Mouse (Mus musculus) ES-Bruce4 (cell line): ENCODE data around the gene Vps8. TPM values are rescaled to one million over a fixed set of nuclear protein-coding genes. Genes with fewer than 3 reads are reported as not detected.

Source experiments
- H3K27ac ChIP-seq: 2 replicates; pipeline ENCODE4 v1.5.1; 2012; ENCODE audit warnings: low read length, inconsistent platforms; ENCODE audit not compliant: insufficient read depth
- H3K27me3 ChIP-seq: 2 replicates; pipeline ENCODE4 v1.6.1; 2012; ENCODE audit warnings: mild to moderate bottlenecking, low read length, inconsistent platforms; ENCODE audit not compliant: control insufficient read depth, poor library complexity, insufficient read depth, severe bottlenecking
- H3K36me3 ChIP-seq: 2 replicates; pipeline ENCODE4 v1.6.1; 2012; ENCODE audit warnings: inconsistent platforms, mild to moderate bottlenecking, low read length, moderate library complexity; ENCODE audit not compliant: control insufficient read depth, poor library complexity, insufficient read depth, severe bottlenecking
- H3K4me1 ChIP-seq: one replicate; pipeline ENCODE4 v1.8.1; 2011; ENCODE audit warnings: low read length; ENCODE audit not compliant: control insufficient read depth, insufficient read depth
- H3K4me3 ChIP-seq: 2 replicates; pipeline ENCODE4 v1.5.1; 2011; ENCODE audit warnings: low read depth, mild to moderate bottlenecking, low read length
- H3K9ac ChIP-seq: 2 replicates; pipeline ENCODE4 v1.6.1; 2012; ENCODE audit warnings: low read depth, mild to moderate bottlenecking, inconsistent platforms; ENCODE audit not compliant: poor library complexity, severe bottlenecking
- H3K9me3 ChIP-seq: replicated peaks from 2 replicates; pipeline ENCODE4 v1.6.1; 2012; ENCODE audit warnings: mild to moderate bottlenecking, low read length, inconsistent platforms; ENCODE audit not compliant: control insufficient read depth, poor library complexity, insufficient read depth, severe bottlenecking
- CTCF ChIP-seq: IDR thresholded peaks from one replicate; pipeline ENCODE4 v1.8.1; 2011; ENCODE audit warnings: low read depth, low read length
- EP300 ChIP-seq: IDR thresholded peaks from 2 replicates; pipeline ENCODE4 v1.6.1; 2011; ENCODE audit warnings: low read depth, low read length; ENCODE audit not compliant: insufficient read depth
- POLR2A ChIP-seq: IDR thresholded peaks from one replicate; pipeline ENCODE4 v1.8.1; 2011; ENCODE audit warnings: low read length; ENCODE audit not compliant: insufficient read depth
- polyA plus RNA-seq: library from polyadenylated mRNA; stranded (reverse); fragments of >200 nt; gene quantifications from 2 replicates; pipeline ENCODE4 v1.2.4, GENCODE M21; 2011; ENCODE audit warnings: low read depth; ENCODE audit not compliant: missing spikeins, insufficient read depth, insufficient read length

The Vps8 gene
- polyA plus RNA-seq, 1 experiment, result 25.4 TPM

DNA sequence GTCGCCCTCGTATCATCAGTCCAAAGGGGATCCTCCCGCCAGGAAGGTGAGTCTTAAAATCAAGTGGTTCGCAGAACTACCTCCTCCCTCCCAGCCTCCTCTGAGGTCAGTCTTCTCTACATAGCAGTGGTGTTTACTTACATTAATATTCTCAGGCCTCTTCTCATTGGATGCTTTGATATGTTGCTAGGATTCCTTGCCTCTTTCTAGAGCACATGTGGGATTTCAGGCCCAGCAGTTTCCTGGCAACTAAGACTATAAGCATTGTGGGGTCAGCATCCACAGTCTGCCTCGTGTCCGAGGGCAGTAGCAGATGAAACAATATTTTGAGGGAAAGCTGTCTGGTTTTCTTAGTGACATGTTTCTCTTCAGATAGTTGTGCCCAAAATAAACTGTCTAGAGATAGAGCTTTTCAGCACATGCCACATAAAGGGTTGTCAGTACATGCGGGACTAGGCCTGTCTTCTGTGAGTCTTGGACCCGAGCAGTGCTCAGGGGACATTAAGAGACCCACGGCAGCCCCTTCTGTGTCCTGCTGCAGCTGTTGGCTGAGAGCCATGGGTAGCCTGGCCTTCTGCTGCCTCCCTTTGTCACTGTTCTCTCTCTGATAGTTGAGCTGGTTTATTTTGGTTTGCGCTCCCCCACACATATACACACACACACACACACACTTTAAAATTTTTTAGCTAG is 185.4 kb downstream of the Vps8 start:
- TF ChIP-seq EP300, result no peak
- TF ChIP-seq POLR2A, result no peak
- no peak for TF ChIP-seq CTCF
- no peak overlapping the region for H3K4me3 ChIP-seq
- no peaks in the 10 kb centered on the region for H3K27me3 ChIP-seq
- H3K9me3 ChIP-seq, result peaks cover 10% of the 10 kb centered on the region
- H3K27ac ChIP-seq, result no peak overlapping the region
- no peaks in the 10 kb centered on the region for H3K36me3 ChIP-seq
- no peak overlapping the region for H3K9ac ChIP-seq
- H3K4me1 ChIP-seq, result no peaks in the 10 kb centered on the region

DNA sequence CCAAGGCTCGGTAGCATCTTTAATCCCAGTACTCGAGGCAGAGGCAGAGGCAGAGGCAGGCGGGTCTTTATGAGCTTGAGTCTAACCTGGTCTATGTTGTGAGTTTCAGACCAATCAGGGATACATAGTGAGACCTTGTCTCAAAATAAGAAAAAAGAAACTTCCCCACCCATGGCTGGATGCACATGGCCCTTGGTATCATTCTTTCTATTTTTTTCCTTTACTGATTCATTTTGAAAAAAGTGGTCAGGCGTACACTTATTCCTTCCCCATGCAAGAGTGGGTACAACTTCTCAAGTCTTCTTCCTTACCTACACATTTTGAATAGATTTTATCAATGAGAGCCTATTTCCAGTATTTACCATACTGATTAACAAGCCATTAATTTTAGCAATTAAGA is 187.6 kb downstream of the Vps8 start:
- peaks cover 15% of the 10 kb centered on the region for H3K9me3 ChIP-seq
- H3K27me3 ChIP-seq, result no peaks in the 10 kb centered on the region
- no peak overlapping the region for H3K4me3 ChIP-seq
- no peak overlapping the region for H3K9ac ChIP-seq
- H3K4me1 ChIP-seq, result no peaks in the 10 kb centered on the region
- TF ChIP-seq EP300 (no peak), POLR2A (no peak), CTCF (no peak)
- no peak overlapping the region for H3K27ac ChIP-seq
- no peaks in the 10 kb centered on the region for H3K36me3 ChIP-seq

DNA sequence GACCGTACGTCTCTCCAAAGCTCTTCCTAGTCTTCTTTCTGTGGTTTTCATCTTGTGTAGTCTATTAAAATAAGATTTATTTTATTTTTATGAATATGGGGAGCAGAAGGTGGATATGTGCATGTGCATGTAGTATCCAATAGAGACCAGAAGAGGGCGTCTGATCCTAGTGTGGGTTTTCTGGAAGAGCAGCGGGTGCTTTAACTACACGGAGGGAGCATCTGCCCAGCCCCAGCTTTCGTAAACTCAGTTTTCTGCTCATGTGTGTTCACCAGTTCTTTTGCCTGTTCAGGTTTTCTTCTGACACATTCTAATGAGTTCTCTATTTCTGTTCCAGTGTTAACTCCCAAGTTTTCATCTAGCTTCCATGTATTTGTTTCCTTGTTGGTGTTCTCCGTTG is 192.9 kb downstream of the Vps8 start:
- Histone ChIP-seq H3K36me3 (no peaks in the 10 kb centered on the region), H3K9ac (no peak overlapping the region), H3K4me3 (no peak overlapping the region), H3K27me3 (no peaks in the 10 kb centered on the region), H3K4me1 (no peaks in the 10 kb centered on the region), H3K9me3 (peaks cover 15% of the 10 kb centered on the region), H3K27ac (no peak overlapping the region)
- TF ChIP-seq CTCF (peak; percentile 35), POLR2A (no peak)

DNA sequence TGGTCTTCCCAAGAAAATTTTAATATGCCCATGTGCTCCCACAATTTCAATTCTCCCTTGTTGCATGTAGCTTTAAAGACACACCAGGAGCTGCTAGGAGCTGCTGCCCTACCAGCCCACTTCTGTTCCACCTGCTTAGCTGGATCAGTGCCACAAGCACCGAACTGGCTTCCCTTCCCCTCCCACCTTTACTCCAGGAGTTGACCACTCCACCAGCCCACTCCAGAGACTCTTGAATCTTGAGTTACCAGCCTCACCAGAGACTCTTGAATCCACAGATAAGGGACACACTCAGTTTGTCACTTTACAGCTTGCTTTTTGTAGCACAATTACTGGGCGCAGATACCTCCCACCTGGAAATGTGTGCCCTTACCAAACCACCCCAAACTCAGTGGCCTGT is 197.7 kb downstream of the Vps8 start:
- Histone ChIP-seq H3K27ac (no peak overlapping the region), H3K4me3 (no peak overlapping the region)

DNA sequence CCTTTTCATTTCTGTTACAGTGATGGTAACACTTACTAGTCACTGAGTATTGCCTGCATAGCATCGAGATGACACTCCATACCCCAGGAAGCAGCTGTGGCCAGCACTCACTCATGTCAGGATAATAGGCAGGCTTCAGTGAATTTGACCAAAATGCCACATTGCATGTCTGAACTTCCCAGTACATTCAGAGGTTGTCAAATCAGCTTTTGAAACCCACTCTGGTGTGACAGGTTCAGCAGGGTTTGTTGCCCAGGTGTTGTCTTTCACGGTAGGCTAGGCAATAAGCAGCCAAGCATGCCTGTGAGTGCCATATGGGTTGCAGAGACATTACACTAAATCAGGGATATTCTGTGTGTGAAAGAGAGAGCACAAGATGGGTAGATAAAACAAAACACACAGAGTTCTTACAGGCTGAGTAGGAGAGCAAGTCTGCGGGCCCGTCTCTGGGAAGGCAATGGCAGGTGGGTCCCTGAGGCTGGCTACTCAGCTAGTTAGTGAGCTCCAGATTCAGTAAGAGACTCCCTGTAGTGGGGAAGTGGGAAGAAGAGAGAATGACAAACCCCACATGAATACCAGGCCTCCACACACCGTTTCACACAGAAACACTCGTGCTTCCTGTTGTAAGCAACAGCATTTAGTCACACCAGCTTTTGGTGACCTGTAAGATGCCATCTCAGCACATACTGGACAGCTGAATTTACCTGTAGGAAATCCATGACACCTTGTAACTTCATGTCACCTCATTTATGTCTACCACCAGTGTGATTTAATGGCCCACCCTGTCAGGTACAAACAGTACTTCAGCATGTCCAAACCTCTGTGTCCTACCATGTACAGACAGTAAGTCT is 203.1 kb downstream of the Vps8 start:
- Histone ChIP-seq H3K4me1 (no peaks in the 10 kb centered on the region), H3K4me3 (no peak overlapping the region), H3K9ac (no peak overlapping the region), H3K9me3 (no peaks in the 10 kb centered on the region), H3K27ac (no peak overlapping the region), H3K27me3 (no peaks in the 10 kb centered on the region), H3K36me3 (no peaks in the 10 kb centered on the region)
- TF ChIP-seq CTCF (no peak), EP300 (no peak), POLR2A (no peak)

More for the DNA sequence above, 197.7 kb downstream of the Vps8 start:
- H3K36me3 ChIP-seq, result no peaks in the 10 kb centered on the region
- no peak overlapping the region for H3K9ac ChIP-seq
- no peaks in the 10 kb centered on the region for H3K9me3 ChIP-seq
- no peaks in the 10 kb centered on the region for H3K4me1 ChIP-seq
- TF ChIP-seq CTCF, result no peak
- no peaks in the 10 kb centered on the region for H3K27me3 ChIP-seq

DNA sequence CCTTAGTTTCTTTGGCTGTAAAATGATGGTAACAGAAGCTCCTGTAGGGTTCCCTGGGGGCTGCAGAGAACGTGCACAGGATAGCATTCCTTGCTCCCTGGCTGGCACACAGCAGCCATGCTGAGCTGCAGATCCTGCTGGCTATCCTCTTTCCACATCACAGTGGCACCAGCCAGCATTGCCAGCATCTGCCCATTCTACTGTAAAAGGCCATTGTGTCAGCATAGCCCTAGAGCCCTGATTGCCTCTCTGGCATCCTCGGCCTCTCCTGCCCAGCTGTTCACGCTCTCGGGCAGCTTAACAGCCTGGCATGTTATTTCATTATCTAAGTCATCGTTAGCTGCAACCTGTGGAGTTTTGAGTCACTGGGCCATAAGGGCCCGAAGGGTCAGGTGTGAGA is 204.3 kb downstream of the Vps8 start:
- H3K27me3 ChIP-seq, result no peaks in the 10 kb centered on the region
- H3K4me1 ChIP-seq, result no peaks in the 10 kb centered on the region
- H3K27ac ChIP-seq, result no peak overlapping the region
- H3K9me3 ChIP-seq, result no peaks in the 10 kb centered on the region
- H3K4me3 ChIP-seq, result no peak overlapping the region
- TF ChIP-seq POLR2A (no peak), CTCF (no peak), EP300 (no peak)
- H3K9ac ChIP-seq, result no peak overlapping the region
- no peaks in the 10 kb centered on the region for H3K36me3 ChIP-seq
